Mouse (Mus musculus) inflammation-experienced regulatory T-cells, adult 6 months (primary cell): ENCODE data around the gene Fryl. TPM values are rescaled to one million over a fixed set of nuclear protein-coding genes. Genes with fewer than 3 reads are reported as not detected.

Source experiments
- ATAC-seq: one replicate; pipeline ENCODE4 v1.8.0; 2017
- polyA plus RNA-seq, 3 experiments: library from polyadenylated mRNA; unstranded; fragments of 100-300 nt; shearing (Covaris generic); gene quantifications; one replicate each; pipeline ENCODE4 v1.2.1; 2017

The Fryl gene
- polyA plus RNA-seq, 3 experiments from 2014 or later = 87.2 to 121 (median 114) TPM

- no peak for ATAC-seq
These were observed 63.4 kb downstream of the Fryl start for GRCm38 (mm10) chr5:73192870-73193576.

GRCm38 (mm10) chr5:73191765-73192164 is 64.7 kb downstream of the Fryl start:
- ATAC-seq = no peak

GRCm38 (mm10) chr5:73190164-73190563 is 66.3 kb downstream of the Fryl start:
- no peak for ATAC-seq

- ATAC-seq = no peak
These were observed 66.8 kb downstream of the Fryl start for GRCm38 (mm10) chr5:73189443-73190160.

- ATAC-seq = no peak
These were observed 67.8 kb downstream of the Fryl start for GRCm38 (mm10) chr5:73188576-73188975.

GRCm38 (mm10) chr5:73188164-73188563 is 68.3 kb downstream of the Fryl start:
- no peak for ATAC-seq

GRCm38 (mm10) chr5:73186912-73187311 is 69.5 kb downstream of the Fryl start:
- ATAC-seq = no peak

- ATAC-seq = no peak
These were observed 71.0 kb downstream of the Fryl start for GRCm38 (mm10) chr5:73185424-73185823.

- ATAC-seq = peak; percentile 58
These were observed 73.5 kb downstream of the Fryl start for GRCm38 (mm10) chr5:73182701-73183447.

- no peak for ATAC-seq
These were observed 74.2 kb downstream of the Fryl start for GRCm38 (mm10) chr5:73182191-73182590.

- ATAC-seq = no peak
These were observed 80.1 kb downstream of the Fryl start for GRCm38 (mm10) chr5:73176294-73176693.

- ATAC-seq = no peak
These were observed 80.9 kb downstream of the Fryl start for GRCm38 (mm10) chr5:73175377-73176147.

GRCm38 (mm10) chr5:73171876-73172480 is 84.4 kb downstream of the Fryl start:
- no peak for ATAC-seq

GRCm38 (mm10) chr5:73171203-73171602 is 85.2 kb downstream of the Fryl start:
- ATAC-seq = no peak

- ATAC-seq = no peak
These were observed 87.6 kb downstream of the Fryl start for GRCm38 (mm10) chr5:73168769-73169272.

GRCm38 (mm10) chr5:73167976-73168768 is 88.2 kb downstream of the Fryl start:
- no peak for ATAC-seq

GRCm38 (mm10) chr5:73163970-73164369 is 92.4 kb downstream of the Fryl start:
- ATAC-seq = no peak

- no peak for ATAC-seq
These were observed 93.9 kb downstream of the Fryl start for GRCm38 (mm10) chr5:73162492-73162891.

- no peak for ATAC-seq
These were observed 96.0 kb downstream of the Fryl start for GRCm38 (mm10) chr5:73160440-73160839.

GRCm38 (mm10) chr5:73157502-73157901 is 98.9 kb downstream of the Fryl start:
- no peak for ATAC-seq

- no peak for ATAC-seq
These were observed 99.4 kb downstream of the Fryl start for GRCm38 (mm10) chr5:73157009-73157408.
